10 mouse cellular contexts compared by ENCODE assay signal in genomic region chr17:44300723-44301122, GRCm38 (mm10).
DNase-seq lines count a peak whose midpoint lies in the region; ATAC-seq lines count a peak whose summit lies in the region.
"Had no signal": no experiment of that assay in that cellular context is flagged by ENCODE, and none has a peak within 500 bp of the region (broad histone marks: within the 10 kb centered on the region; RNA-seq: fewer than 3 reads in every experiment).

No protein-coding gene starts in this region.

- DNase-seq in hindbrain, embryonic 11.5 days (ENCODE audit: low spot score), result peak; percentile 44
- no peak for DNase-seq in hindbrain, embryonic 14.5 days (ENCODE audit: low spot score)
- DNase-seq in embryo, embryonic 11 days, result peak; percentile 74
- DNase-seq in left cerebral cortex, postnatal 14 days (ENCODE audit: low spot score in 2 of 2), result no peak
- DNase-seq in testis, postnatal 10 days (ENCODE audit: low spot score), result no peak
- DNase-seq: adrenal gland, adult 8-10 months had no signal

- H3K4me2 ChIP-seq in hindbrain, embryonic 11.5 days (replicated peaks; ENCODE audit: low read depth, low read length), result no peak overlapping the region
- H3K4me2 ChIP-seq in hindbrain, embryonic 14.5 days (replicated peaks), result no peak overlapping the region
- H3K4me2 ChIP-seq in heart, embryonic 16.5 days (ENCODE audit: low read depth, low read length), result peak overlapping the region; percentile 45
- H3K4me2 ChIP-seq in lung, embryonic 16.5 days (ENCODE audit: low read depth, low read length), result peak overlapping the region; percentile 11
- H3K4me2 ChIP-seq: liver, embryonic 15.5 days had no signal

- no peak overlapping the region for H3K4me3 ChIP-seq in hindbrain, embryonic 11.5 days (ENCODE audit: low read depth, low read length)
- no peak overlapping the region for H3K4me3 ChIP-seq in hindbrain, embryonic 14.5 days (replicated peaks; ENCODE audit: low read length)
- peak overlapping the region; percentile 20 for H3K4me3 ChIP-seq in heart, embryonic 16.5 days (ENCODE audit: low read length)
- H3K4me3 ChIP-seq in lung, embryonic 16.5 days (ENCODE audit: low read length), result no peak overlapping the region
- H3K4me3 ChIP-seq: liver, embryonic 15.5 days had no signal

- H3K9ac ChIP-seq in hindbrain, embryonic 11.5 days (ENCODE audit: low read depth, low read length), result no peak overlapping the region
- no peak overlapping the region for H3K9ac ChIP-seq in hindbrain, embryonic 14.5 days
- H3K9ac ChIP-seq in heart, embryonic 16.5 days (ENCODE audit: low read length), result no peak overlapping the region
- H3K9ac ChIP-seq in lung, embryonic 16.5 days (ENCODE audit: low read length), result no peak overlapping the region
- H3K9ac ChIP-seq: liver, embryonic 15.5 days had no signal

- H3K27me3 ChIP-seq in hindbrain, embryonic 11.5 days (ENCODE audit: control insufficient read depth, insufficient read depth, low read length), result no peaks in the 10 kb centered on the region
- H3K27me3 ChIP-seq in hindbrain, embryonic 14.5 days (ENCODE audit: control insufficient read depth, insufficient read depth, low read length), result no peaks in the 10 kb centered on the region
- H3K27me3 ChIP-seq in heart, embryonic 16.5 days (ENCODE audit: control insufficient read depth, insufficient read depth, low read length), result peaks cover 3% of the 10 kb centered on the region
- H3K27me3 ChIP-seq in lung, embryonic 16.5 days (ENCODE audit: control insufficient read depth, insufficient read depth, low read depth, low read length), result no peaks in the 10 kb centered on the region; the same call in 1 of the 2 replicates
- H3K27me3 ChIP-seq: liver, embryonic 15.5 days had no signal

- 28% methylated on average over 4 of the region's 4 CpGs for WGBS in hindbrain, embryonic 11.5 days
- WGBS in hindbrain, embryonic 14.5 days, result 27% methylated on average over 4 of the region's 4 CpGs
- WGBS in heart, embryonic 16.5 days, result 14% methylated on average over 4 of the region's 4 CpGs
- 3% methylated on average over 4 of the region's 4 CpGs for WGBS in lung, embryonic 16.5 days

- no peak overlapping the region for H3K27ac ChIP-seq in hindbrain, embryonic 11.5 days (ENCODE audit: low read depth, low read length)
- H3K27ac ChIP-seq in hindbrain, embryonic 14.5 days, result no peak overlapping the region
- peak overlapping the region; percentile 50 for H3K27ac ChIP-seq in heart, embryonic 16.5 days (ENCODE audit: low read length)
- H3K27ac ChIP-seq in lung, embryonic 16.5 days (ENCODE audit: low read length), result peak overlapping the region; percentile 4; the same call in 1 of the 2 replicates
- H3K27ac ChIP-seq: liver, embryonic 15.5 days had no signal

- H3K4me1 ChIP-seq in hindbrain, embryonic 11.5 days (replicated peaks; ENCODE audit: control insufficient read depth, insufficient read depth, low read length), result peaks cover 4% of the 10 kb centered on the region; the same call in 1 of the 2 replicates
- peaks cover 10% of the 10 kb centered on the region; the same call in 1 of the 2 replicates for H3K4me1 ChIP-seq in hindbrain, embryonic 14.5 days (replicated peaks; ENCODE audit: control insufficient read depth, insufficient read depth, low read length)
- H3K4me1 ChIP-seq in heart, embryonic 16.5 days (ENCODE audit: control insufficient read depth, insufficient read depth, low read length), result peaks cover 8% of the 10 kb centered on the region
- H3K4me1 ChIP-seq in lung, embryonic 16.5 days (replicated peaks; ENCODE audit: control insufficient read depth, insufficient read depth, low read length), result peaks cover 10% of the 10 kb centered on the region
- H3K4me1 ChIP-seq: liver, embryonic 15.5 days had no signal

- H3K36me3 ChIP-seq in hindbrain, embryonic 11.5 days (ENCODE audit: control insufficient read depth, insufficient read depth, low read length), result no peaks in the 10 kb centered on the region
- H3K36me3 ChIP-seq in hindbrain, embryonic 14.5 days (replicated peaks; ENCODE audit: control insufficient read depth, insufficient read depth), result no peaks in the 10 kb centered on the region
- H3K36me3 ChIP-seq in heart, embryonic 16.5 days (ENCODE audit: control insufficient read depth, insufficient read depth), result no peaks in the 10 kb centered on the region
- no peaks in the 10 kb centered on the region for H3K36me3 ChIP-seq in lung, embryonic 16.5 days (ENCODE audit: control insufficient read depth, insufficient read depth, low read length)
- H3K36me3 ChIP-seq: liver, embryonic 15.5 days had no signal

- intact Hi-C loops in left cerebral cortex, postnatal 14 days (cut with DNase I), result no loop called here

- no peaks in the 10 kb centered on the region for H3K9me3 ChIP-seq in hindbrain, embryonic 11.5 days (ENCODE audit: control insufficient read depth, low read length)
- no peaks in the 10 kb centered on the region for H3K9me3 ChIP-seq in hindbrain, embryonic 14.5 days (ENCODE audit: control insufficient read depth, low read length)
- no peaks in the 10 kb centered on the region; the same call in 1 of the 2 replicates for H3K9me3 ChIP-seq in heart, embryonic 16.5 days (replicated peaks; ENCODE audit: control insufficient read depth, low read length)
- H3K9me3 ChIP-seq in lung, embryonic 16.5 days (ENCODE audit: control insufficient read depth, low read length), result no peaks in the 10 kb centered on the region
- H3K9me3 ChIP-seq: liver, embryonic 15.5 days had no signal

- peak; percentile 76 for ATAC-seq in hindbrain, embryonic 11.5 days (ENCODE audit: low FRiP score)
- no peak for ATAC-seq in hindbrain, embryonic 14.5 days (ENCODE audit: low FRiP score)
- ATAC-seq in heart, embryonic 16.5 days (replicated peaks; ENCODE audit: extremely low read depth, insufficient read depth, low FRiP score), result peak; percentile 91
- peak; percentile 92 for ATAC-seq in lung, embryonic 16.5 days (ENCODE audit: low read depth)
- ATAC-seq in megakaryocyte-erythroid progenitor cell, adult 5-6 weeks (replicated peaks; ENCODE audit: low FRiP score, low TSS enrichment, poor library complexity, severe bottlenecking), result no peak

Comparison
In these comparisons a context has a peak if more than half of its experiments do, and no peak if none do; other contexts are left out.
1. ATAC-seq: peak in hindbrain, embryonic 11.5 days (single experiment), heart, embryonic 16.5 days (single experiment) and lung, embryonic 16.5 days (single experiment); none in hindbrain, embryonic 14.5 days (single experiment) and megakaryocyte-erythroid progenitor cell, adult 5-6 weeks (single experiment).
2. DNase-seq: peak in hindbrain, embryonic 11.5 days (single experiment) and embryo, embryonic 11 days (single experiment); none in hindbrain, embryonic 14.5 days (single experiment), left cerebral cortex, postnatal 14 days (0 of 2) and testis, postnatal 10 days (single experiment).
3. H3K27ac ChIP-seq: peak in heart, embryonic 16.5 days (single experiment) and lung, embryonic 16.5 days (single experiment); none in hindbrain, embryonic 11.5 days (single experiment) and hindbrain, embryonic 14.5 days (single experiment).
4. H3K4me2 ChIP-seq: peak in heart, embryonic 16.5 days (single experiment) and lung, embryonic 16.5 days (single experiment); none in hindbrain, embryonic 11.5 days (single experiment) and hindbrain, embryonic 14.5 days (single experiment).